Mouse (Mus musculus) heart, adult 2 months (tissue): ENCODE results near the gene Slc16a10.

Experiments used
- CTCF ChIP-seq: fragments of 200-600 bp; IDR thresholded peaks from 2 replicates; pipeline ENCODE4 v1.8.1; 2022; ENCODE audit warnings: antibody characterized with exemption, mild to moderate bottlenecking, moderate library complexity
- POLR2A ChIP-seq: fragments of 200-500 bp; IDR thresholded peaks from 2 replicates; pipeline ENCODE4 v1.6.1; 2011; ENCODE audit warnings: mild to moderate bottlenecking, low read depth, low read length, control low read depth; ENCODE audit not compliant: insufficient read depth

DNA sequence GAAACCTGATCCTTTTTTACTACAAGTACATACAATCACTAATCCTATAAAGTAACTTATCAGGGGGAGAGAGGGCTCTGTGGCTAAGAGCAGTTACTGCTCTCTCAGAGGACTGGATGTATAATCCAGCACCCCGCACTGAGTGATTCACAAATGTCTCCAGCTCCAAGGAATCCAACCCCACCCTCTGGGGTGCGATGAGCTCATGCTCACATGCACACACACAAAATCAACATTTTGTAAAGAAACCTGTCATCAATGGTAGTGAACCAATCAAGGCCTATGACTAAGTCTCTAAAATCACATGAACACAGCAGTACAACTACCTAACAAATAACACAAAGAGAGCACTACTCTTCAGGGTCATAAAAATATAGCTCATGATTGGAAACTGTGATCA is 47.3 kb downstream of the Slc16a10 start:
- TF ChIP-seq POLR2A: no peak
- no peak for TF ChIP-seq CTCF
